Mouse (Mus musculus) left cerebral cortex, postnatal 14 days (tissue): ENCODE results near the gene Zdhhc9. TPM values are rescaled to one million over a fixed set of nuclear protein-coding genes. Genes with fewer than 3 reads are reported as not detected.
"Not testable (repeated sequence)": the region's sequence is repeated elsewhere in the genome, so short reads cannot be mapped to it uniquely, and the experiment has no call there.

Source experiments
- DNase-seq, 2 experiments: peaks; one replicate each; pipeline ENCODE4 v3.0.0; 2021 to 2022; ENCODE audit warnings: low spot score in 2 of 2, mixed read lengths in 1 of 2
- intact Hi-C: fragments of 180-260 bp; cut with DNase I; formaldehyde crosslinking; loops from one replicate; pipeline ENCODE4 v1.15.1; 2025
- long read RNA-seq, 2 experiments: library from polyadenylated mRNA; stranded (forward); transcript quantifications; one replicate each; pipeline ENCODE4 v2.0.0; 2021
- total RNA-seq, 2 experiments: library from RNA; stranded (reverse); gene quantifications; 2 replicates each; pipeline ENCODE4 v1.2.3; 2021

Gene Zdhhc9
- 10 to 100 TPM; 63.5 to 66.9 TPM for total RNA-seq
- long read RNA-seq, experiment 1, transcript Zdhhc9-201 (10 exons, 2,982 nt): major isoform, 32 of 43 reads
- long read RNA-seq, experiment 1, partial matches to known transcripts: 5 of 43 reads
- long read RNA-seq, experiment 1, other reads (novel, unspliced or antisense): 6 of 43 reads
- long read RNA-seq, experiment 2, transcript Zdhhc9-201 (10 exons, 2,982 nt): major isoform, 17 of 20 reads
- long read RNA-seq, experiment 2, partial matches to known transcripts: 0 of 20 reads
- long read RNA-seq, experiment 2, other reads (novel, unspliced or antisense): 2 of 20 reads

DNA sequence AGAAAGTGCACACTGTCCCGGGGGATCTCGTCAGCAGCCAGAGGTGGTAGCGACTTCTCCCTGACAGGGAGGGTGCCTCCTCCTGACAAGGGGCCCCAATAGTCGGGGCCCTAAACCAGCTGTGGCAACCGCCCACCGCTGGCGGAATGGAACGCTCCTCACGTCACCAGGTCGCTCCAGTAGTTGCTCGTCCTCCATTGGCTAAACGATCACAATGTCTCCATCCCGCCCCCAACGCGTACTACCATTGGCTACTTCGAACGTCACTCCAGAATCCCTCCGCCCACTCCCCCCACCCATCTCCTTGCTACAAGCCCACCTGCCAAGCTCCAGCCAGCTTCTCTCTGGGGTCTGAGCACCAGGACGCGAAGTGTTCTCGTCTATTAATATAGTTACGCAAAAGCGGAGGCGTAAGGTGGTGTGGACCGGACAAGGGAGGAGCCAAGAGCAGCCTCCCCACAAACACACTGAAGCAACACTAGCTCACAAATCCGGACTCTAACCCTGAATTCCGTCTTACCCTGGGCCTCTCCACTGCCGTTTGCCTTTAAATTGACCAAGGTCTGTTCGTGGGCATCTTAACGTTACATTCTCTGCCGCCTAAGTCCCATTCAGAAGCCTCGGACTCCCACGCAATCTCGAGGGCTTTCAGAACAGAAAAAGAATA, at the start of gene Zdhhc9:
Zdhhc9 (minus strand) TSS at position 360 of the 667 bp plus-strand sequence.
- intact Hi-C loops: no loop called here

DNA sequence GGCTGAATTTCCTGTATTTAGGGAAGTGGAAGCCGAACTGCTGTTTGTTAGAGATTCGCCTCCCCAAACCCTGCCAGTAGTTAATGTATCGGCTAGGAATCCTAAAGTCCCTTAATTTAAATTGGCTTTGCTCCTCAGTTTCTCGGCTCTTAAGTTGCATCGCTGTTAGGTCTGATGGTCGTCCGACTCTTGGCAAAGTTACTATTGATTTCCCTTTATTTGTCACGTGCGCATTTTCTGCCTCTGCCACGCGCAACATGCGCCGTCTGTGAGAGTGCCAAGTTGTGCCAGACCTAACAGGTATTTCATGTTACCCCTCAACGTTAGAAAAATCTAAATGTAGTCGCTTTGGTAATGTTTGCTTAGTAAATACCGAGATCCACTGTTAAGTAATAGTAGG, 48.3 kb upstream of the Zdhhc9 start:
- no peak for DNase-seq
- intact Hi-C loops: loop anchor here (10.0 kb wide), 1 partner anchor 262 kb away; no protein-coding TSS in a partner anchor

More for the DNA sequence above, at the start of gene Zdhhc9:
- DNase-seq: peak; percentile 88 to 91

GRCm38 (mm10) chrX:48256468-48257007, 47.9 kb upstream of the Zdhhc9 start, which contains the start of gene Utp14a:
Gene Utp14a (plus strand): TSS chrX:48256862.
- peak; percentile 94 to 97 for DNase-seq
- intact Hi-C loops: loop anchor here (10.0 kb wide), 1 partner anchor 262 kb away; no protein-coding TSS in a partner anchor

- DNase-seq: peak in 1 of 2 experiments; percentile 10
- intact Hi-C loops: loop anchor here (10.0 kb wide), 1 partner anchor 261 kb away; no protein-coding TSS in a partner anchor
These were observed 47.3 kb upstream of the Zdhhc9 start for GRCm38 (mm10) chrX:48255830-48256428.

- intact Hi-C loops: no loop called here
- DNase-seq: no peak
These were observed 25.7 kb upstream of the Zdhhc9 start for GRCm38 (mm10) chrX:48234417-48234816.

DNA sequence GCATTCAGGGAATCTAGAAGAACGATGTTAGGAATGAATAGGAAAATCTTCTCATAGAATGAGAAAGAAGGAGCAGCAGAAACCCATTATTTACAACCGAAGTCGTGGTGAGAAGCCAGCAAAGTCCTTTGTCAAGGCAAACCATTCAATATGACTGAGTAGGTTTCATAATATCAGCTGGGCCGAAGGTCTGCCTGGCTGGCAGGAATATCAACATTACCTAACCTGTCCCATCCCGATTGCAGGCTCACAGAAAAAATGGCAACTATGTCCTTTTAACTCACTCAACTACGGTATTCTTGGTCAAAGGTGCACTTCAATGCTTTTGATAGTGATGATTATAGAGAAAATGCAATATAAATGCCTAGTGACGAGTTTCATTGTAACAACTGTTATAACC, 17.5 kb upstream of the Zdhhc9 start:
- intact Hi-C loops: no loop called here

GRCm38 (mm10) chrX:48222706-48223105, 14.0 kb upstream of the Zdhhc9 start:
- no peak for DNase-seq
- intact Hi-C loops: no loop called here

More for the DNA sequence above, 17.5 kb upstream of the Zdhhc9 start:
- DNase-seq: no peak

- intact Hi-C loops: no loop called here
- DNase-seq: no peak
These were observed 10.8 kb upstream of the Zdhhc9 start for GRCm38 (mm10) chrX:48219468-48219867.

GRCm38 (mm10) chrX:48209746-48210145, 1.1 kb upstream of the Zdhhc9 start:
- DNase-seq, intact Hi-C loops: not testable (repeated sequence)

- peak in 1 of 2 experiments; percentile 19 for DNase-seq
- intact Hi-C loops: no loop called here
These were observed 754 bp downstream of the Zdhhc9 start for GRCm38 (mm10) chrX:48207761-48208487.

- intact Hi-C loops: no loop called here
- DNase-seq: no peak
These were observed 4.2 kb downstream of the Zdhhc9 start for GRCm38 (mm10) chrX:48204469-48204868.

DNA sequence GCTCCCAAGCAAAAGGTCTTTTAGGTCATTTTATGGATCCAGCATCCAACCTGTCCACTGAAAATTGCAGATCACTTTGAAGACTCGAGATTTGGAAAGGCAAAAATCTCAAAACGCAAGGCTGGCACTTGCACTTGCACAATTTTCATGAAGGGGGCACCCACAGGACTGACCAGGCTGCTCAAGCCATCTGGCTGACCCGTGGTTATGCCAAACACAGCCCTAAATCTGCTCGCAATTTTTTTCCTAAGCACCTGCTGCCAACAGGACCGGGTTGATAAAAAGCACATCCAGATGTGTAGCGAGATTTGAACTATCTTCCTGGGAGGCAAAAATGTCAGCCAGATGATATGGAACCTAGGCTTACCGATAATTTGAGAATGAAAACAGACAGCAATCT, 4.9 kb downstream of the Zdhhc9 start:
- intact Hi-C loops: no loop called here
- no peak for DNase-seq

DNA sequence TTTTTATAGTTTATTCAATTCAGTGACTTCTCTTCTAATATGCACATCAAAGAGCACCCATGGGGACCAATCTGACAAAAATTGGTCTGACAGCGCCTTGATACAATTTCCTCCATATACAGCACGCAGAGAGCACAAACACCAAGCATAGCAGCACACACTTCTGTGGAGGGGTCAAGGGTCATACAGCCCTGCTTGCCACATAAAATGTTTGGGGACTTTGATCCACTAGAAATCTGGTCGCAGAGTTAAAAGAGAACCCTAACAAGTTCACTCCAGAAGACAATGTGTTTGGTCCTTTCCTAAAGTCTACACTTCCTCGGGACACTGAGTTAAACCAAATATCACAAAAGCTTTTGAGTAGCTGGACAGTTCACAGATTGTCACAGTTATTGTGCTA, 5.7 kb downstream of the Zdhhc9 start:
- intact Hi-C loops: no loop called here

DNA sequence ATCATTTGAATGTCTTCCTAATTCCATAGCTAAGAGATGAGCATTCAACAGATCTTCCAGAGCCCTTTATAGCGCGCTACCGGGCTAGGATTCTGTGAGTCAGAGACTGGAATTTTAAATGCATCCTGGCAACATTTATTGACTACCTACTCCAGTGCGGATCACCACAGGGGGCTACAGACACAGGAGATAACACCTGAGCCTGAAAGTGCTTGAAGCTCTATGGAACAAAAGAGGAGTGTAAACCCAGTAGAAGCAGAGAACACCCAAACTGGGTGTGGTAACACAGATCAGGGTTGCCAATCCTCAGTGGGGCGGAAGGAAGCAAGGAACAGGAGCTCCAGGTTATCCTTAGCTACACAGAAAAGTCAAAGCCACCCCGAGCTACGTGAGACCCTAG, 6.2 kb downstream of the Zdhhc9 start:
- intact Hi-C loops: no loop called here
- DNase-seq: no peak

More for the DNA sequence above, 5.7 kb downstream of the Zdhhc9 start:
- DNase-seq: no peak

GRCm38 (mm10) chrX:48201973-48202372, 6.7 kb downstream of the Zdhhc9 start:
- no peak for DNase-seq
- intact Hi-C loops: no loop called here

- intact Hi-C loops: no loop called here
- DNase-seq: no peak
These were observed 8.0 kb downstream of the Zdhhc9 start for GRCm38 (mm10) chrX:48200699-48201098.

- intact Hi-C loops: no loop called here
These were observed 9.7 kb downstream of the Zdhhc9 start for GRCm38 (mm10) chrX:48199026-48199425.

DNA sequence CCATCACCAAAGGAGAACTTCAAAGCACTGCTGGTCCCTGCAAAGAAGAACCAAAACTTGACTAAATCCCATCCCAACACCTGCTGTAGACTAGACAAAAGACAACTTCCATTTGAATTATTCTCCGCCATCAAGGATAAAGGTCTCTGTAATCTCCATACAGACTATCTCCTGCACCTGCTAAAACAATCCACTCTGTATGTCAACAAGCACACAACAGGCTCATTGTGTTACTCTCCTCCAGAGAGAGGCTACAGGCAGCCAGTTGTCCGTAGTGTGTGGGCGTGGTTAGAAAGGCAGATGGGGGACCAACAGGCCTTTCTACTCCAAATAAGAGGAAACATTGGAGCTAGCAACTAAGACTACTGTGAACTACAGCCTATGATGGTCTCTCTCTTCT, 10.8 kb downstream of the Zdhhc9 start:
- no peak for DNase-seq
- intact Hi-C loops: no loop called here

More at GRCm38 (mm10) chrX:48199026-48199425, 9.7 kb downstream of the Zdhhc9 start:
- no peak for DNase-seq
